Mouse (Mus musculus) urinary bladder, postnatal 36 days (tissue): ENCODE measurements around the gene Pnmt.
A peak's percentile ranks its signal among the peaks of the same experiment; 100 is the strongest.
"Not testable (repeated sequence)": the region's sequence is repeated elsewhere in the genome, so short reads cannot be mapped to it uniquely, and the experiment has no call there.

Source experiments
- DNase-seq, 2 experiments: peaks; one replicate each; pipeline ENCODE4 v3.0.0; 2022; ENCODE audit warnings: low spot score in 2 of 2, mixed read lengths in 1 of 2

Pnmt gene

DNA sequence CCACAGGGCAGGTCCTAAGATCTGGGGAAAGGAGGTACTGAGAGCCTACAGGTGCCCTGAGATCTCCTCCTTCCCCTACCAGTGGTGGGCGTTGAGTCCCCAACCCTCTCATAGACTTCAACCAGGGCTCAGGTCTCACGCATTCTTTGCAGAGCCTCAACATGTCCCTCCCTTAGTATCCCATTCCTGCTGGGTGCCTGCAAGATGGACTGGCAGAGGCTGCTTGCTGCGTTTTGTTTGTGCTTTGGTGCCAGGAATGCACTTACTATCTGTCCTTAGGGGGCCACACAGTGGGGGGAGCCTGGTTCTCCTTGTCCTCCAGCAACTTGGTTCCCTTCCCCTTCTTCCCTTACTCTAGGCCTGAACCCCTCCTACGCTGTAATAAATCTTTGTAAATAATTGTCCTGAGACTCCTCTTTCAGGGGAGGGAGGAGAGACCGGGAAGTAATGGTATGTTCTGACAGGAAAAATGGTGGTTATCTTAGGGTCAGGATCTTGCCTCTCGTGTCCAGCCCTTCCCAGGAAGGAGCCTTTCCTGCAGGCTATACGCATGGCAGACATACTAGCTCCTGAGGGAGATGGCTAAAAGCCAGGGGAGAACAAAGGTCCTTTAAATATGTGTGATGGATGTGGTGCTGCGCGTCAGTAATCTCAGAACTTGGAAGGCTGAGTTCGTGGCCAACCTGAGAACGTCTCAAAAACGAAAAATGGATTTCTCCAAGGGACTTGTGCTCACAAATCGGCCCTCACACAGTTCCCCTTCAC lies 28.7 kb upstream of the Pnmt start:
- no peak for DNase-seq

DNA sequence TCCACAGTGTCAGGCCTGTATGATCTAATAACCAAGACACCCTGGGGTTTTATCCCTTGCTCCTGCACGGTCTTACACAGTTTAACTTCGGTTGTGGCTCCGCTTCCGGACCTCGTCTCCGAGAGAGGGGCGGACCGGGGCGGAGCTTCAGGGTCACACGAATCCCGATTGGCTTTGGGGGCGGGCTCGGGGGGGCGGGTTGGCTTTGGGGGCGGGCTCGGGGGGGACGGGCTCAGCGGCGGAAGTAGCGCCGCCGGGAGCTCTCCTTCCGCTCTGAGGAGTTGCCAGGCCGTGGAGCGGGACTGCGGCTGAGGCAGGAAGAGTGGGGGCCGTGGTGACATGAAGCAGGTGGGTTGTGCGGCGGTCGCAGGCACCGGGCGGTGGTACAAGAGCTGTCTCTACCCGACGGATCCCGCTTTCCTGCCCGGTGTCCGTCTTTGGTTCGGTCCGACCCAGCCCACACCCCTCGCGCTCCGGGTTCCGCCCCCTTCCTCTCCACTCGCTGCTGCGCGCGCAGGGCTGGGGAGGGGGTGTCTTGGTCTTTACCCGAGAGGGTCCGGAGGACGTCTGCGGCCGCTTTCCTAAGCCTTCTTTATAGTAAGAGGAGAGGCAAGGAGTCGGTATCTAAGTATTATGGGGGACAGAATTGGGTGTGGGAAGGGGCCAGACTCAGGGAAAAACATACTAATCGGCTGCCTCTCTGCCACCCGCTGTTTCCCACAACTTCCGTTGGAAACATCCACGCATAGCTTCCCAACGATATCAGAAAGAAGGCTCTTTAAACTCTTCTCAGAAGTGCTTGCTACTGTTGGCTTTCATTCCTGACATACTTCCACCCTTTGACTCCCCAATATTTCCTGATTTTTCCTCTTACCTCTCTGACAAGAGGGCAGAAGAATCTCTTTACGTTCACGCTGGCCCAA lies 27.8 kb upstream of the Pnmt start, which contains the start of gene Stard3:
Stard3 (plus strand) TSS at position 208 of the 923 bp plus-strand sequence.
- peak; percentile 74 to 92 for DNase-seq

DNA sequence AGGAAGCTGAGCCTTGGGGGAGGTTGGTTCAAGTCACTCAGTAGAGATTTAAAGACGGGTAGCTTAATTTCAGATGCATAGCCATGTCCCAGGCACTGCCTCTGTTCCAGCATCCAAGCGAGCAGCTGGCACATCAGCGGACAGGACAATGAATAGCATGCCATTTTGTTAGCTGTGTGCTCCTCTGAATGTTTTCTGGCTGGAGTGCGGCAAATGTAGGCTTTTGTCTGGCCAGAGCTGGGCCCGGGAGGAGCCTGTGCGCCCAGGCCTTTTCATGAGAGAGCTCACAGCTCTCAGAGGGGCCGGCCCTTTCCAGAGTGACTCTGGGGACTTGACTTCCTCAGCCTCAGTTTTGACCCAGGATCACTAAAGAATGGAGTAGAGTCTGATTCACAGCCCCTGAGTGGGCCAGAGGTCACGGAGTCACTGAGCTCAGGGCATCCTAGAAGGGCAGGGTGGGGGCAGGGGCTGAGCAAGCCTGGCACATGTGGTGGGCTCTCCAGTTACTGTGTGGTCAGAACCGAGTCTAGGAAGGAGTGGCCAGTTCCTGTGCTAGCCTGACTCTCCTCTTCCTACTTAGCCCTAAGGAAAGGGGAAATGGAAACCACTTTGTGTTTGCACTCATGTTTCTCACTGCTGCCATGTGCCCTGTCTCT lies 25.3 kb upstream of the Pnmt start:
- no peak for DNase-seq

- no peak for DNase-seq
Measured at GRCm38 (mm10) chr11:98363817-98364216, 22.4 kb upstream of the Pnmt start.

DNA sequence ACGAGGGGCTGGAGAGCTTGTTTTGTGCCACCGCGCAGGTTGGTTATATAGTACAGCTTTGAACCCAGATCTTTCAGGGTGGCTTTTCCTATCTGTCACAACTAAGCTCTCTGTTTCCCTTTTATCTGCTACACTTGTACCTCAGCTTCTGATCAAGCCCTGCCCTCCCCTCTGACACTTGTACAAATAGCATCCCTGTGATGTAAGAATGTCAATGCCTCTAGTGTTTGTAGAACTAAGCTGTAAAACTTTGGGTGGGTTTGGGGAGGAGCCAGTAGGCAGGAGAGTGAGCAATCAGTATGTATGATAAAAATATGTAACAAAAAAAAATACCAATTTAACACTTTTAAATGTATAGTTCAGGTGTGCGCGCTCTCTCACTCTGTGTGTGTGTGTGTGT lies 21.8 kb upstream of the Pnmt start:
- DNase-seq: no peak

- no peak for DNase-seq
Measured at GRCm38 (mm10) chr11:98366290-98366689, 20.0 kb upstream of the Pnmt start.

DNA sequence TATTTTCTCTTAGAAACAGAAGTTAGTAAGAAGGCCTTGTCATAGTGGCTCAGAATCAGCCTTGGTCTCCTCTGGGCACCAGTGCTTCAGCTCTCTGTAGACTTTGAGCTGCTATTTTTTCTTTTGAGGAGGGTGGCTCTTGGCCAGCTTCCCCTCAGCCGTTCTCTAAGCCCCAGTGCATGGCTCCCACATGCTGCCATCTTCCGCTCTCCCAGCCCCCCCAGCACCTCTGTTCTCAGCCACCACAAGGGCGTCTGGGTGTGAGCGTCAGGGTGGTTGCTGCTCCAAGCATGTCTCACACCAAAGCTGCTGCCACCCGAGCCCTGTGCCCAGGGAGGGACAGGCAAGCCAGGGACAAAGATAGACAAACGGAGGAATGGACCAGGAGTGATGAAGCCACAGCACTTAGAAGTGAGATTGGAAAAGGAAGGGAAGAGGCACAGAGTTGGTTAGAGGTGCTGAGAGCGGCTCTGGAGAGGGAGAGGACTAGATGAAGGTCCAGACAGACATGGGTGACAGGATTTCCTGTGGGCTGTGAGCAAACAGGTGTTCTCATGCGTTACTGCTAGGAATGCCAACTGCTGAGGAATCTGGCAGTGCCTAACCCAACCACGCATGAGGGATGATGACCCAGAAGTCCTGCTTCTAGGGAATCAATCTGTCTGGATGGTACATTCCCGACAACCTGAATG lies 18.9 kb upstream of the Pnmt start:
- DNase-seq: no peak

GRCm38 (mm10) chr11:98367863-98368186 lies 18.4 kb upstream of the Pnmt start:
- DNase-seq: no peak

DNA sequence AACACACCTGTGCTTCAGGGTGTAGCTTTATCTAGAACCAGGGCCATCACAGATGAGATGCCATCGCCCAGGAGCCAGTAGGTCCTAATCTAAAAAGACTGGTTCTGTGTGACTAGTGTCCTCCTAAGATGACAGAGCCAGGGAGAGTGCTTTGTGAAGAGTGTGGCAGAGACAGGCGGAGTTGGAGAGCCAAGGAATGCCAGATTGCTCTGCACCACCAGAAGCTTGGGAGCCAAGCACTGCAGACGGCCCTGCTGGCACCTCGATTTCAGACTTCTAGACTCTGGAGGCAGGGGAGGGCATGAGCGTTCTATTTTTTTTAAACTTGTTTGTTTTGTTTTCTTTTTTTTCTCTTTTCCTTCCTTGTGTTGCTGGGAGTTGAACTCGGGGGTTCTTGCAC lies 16.9 kb upstream of the Pnmt start:
- no peak for DNase-seq

GRCm38 (mm10) chr11:98370588-98370987 lies 15.7 kb upstream of the Pnmt start:
- no peak for DNase-seq

DNA sequence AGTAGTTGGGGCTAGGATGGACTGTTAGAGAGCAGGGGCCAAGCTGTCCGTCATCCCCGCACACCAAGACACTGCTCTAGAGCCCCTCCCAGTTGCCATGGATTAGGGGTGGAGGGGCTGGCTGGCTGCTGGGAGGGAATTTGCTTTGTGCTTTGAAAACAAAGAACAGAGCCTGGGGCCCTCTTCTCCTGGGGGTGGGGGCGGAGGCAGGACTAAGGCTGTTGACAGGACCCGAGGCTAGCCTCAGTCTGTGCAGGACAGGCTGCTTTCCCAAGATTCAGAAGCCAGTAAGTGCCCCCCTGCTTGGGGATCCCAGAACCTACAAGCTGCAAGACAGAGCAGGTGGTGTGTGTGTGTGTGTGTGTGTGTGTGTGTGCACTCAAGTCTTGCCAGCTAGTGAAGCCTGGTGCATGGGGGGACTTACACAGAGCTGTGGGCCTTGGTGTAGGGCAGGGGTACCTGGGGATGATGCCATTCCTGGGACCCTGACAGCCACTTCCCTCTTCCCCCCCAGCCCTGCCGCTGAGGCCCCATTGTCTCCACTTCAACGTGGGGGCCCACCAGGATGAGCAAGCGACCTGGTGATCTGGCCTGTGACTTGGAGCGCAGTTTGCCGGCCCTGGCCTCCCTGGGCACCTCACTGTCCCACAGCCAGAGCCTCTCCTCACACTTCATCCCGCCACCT lies 14.6 kb upstream of the Pnmt start:
- no peak for DNase-seq

GRCm38 (mm10) chr11:98372406-98372805 lies 13.8 kb upstream of the Pnmt start:
- DNase-seq: no peak

GRCm38 (mm10) chr11:98373244-98373643 lies 13.0 kb upstream of the Pnmt start:
- DNase-seq: no peak

DNA sequence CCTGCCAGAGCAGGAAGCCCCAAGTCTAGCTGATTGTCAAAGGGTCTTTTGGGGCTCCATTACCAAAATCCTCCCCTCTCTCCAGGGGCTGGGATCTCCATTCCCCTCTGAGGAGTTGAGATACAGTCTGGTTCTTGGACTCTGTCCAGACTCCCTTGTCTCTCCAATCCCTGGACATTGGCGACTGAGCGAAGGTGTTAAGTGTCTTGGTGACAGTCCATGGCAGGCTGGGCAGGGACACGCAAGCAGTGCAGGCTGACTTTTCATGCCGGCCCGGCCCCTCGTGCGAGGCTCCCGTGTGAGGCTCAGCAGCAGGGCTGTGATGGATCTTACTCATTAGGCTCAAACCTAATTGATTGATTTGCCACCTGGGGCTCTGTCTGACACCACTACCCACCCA lies 12.0 kb upstream of the Pnmt start:
- no peak for DNase-seq

DNA sequence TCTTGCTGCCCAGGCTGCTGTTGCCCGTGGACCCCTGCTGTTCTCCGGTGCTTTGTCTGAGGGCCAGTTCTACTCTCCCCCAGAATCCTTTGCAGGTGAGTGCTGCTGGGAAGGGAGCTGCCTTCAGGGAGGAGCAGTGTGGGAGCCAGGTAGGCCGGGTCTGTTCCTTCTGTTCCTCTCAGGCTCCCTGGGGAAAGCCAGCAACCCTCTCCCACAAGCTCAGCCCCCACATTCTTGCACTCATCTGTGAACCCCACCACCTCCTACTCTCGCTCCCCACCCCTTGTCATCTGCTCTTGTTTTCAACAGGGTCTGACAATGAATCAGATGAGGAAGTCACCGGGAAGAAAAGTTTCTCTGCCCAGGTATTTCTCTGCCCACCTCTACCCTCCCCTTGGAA lies 9.5 kb upstream of the Pnmt start:
- no peak for DNase-seq

- no peak for DNase-seq
Measured at GRCm38 (mm10) chr11:98377787-98378186, 8.5 kb upstream of the Pnmt start.

GRCm38 (mm10) chr11:98379379-98379778 lies 6.9 kb upstream of the Pnmt start:
- DNase-seq: no peak

DNA sequence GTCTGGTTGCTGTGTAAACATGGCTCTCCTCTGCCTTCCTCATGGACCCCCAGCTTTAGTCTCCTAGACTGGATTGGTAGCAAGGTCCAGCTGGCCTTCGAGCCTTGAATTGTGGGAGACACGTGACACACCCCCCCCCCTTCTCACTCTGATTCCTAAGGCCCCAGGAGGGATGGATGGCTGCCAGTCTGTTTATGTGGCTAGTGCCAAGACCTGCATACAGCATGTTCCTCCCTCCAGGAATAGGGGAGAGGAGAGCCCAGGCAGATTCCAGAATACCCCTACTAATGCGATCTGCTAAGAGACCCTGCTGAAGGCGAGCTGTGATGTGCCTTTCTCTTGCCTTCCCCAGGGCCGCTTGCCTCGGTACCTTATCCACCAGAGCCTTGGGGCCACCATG lies 6.1 kb upstream of the Pnmt start:
- DNase-seq: no peak

- no peak for DNase-seq
Measured at GRCm38 (mm10) chr11:98381651-98382050, 4.6 kb upstream of the Pnmt start.

DNA sequence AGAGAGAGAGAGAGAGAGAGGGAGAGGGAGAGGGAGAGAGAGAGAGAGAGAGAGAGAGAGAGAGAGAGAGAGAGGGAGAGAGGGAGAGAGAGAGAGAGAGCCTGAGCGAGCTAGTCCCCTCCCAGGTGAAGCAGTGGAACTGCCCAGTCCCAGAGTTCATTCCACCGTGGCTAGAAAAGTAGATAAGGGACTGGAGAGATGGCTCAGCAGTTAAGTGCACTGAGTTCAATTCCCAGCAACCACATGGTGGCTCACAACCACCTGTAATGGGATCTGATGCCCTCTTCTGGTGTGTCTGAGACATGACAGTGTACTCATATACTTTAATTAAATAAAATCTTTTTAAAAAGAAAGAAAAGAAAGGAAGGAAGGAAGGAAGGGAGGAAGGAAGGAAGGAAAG lies 3.8 kb upstream of the Pnmt start:
- DNase-seq: not testable (repeated sequence)
